Comparison of ENCODE assay signal across 11 mouse cellular contexts in genomic region chr3:35249160-35249559, GRCm38 (mm10).
DNase-seq lines count a peak whose midpoint lies in the region; ATAC-seq lines count a peak whose summit lies in the region.
"Had no signal": no experiment of that assay in that cellular context is flagged by ENCODE, and none has a peak within 500 bp of the region (broad histone marks: within the 10 kb centered on the region; RNA-seq: fewer than 3 reads in every experiment).

No protein-coding gene starts in this region.

- H3K4me2 ChIP-seq in forebrain, embryonic 14.5 days (ENCODE audit: low read length) = no peak overlapping the region
- no peak overlapping the region for H3K4me2 ChIP-seq in limb, embryonic 13.5 days (replicated peaks)

- intact Hi-C loops in left cerebral cortex, postnatal 4 days (cut with DNase I) = no loop called here
- intact Hi-C loops in left cerebral cortex, postnatal 25 days (cut with DNase I) = no loop called here

- no peak overlapping the region for H3K9ac ChIP-seq in forebrain, embryonic 14.5 days (ENCODE audit: low read length)
- H3K9ac ChIP-seq in limb, embryonic 13.5 days = no peak overlapping the region

- no peaks in the 10 kb centered on the region for H3K36me3 ChIP-seq in forebrain, embryonic 14.5 days (ENCODE audit: control insufficient read depth, insufficient read depth, low read length)
- H3K36me3 ChIP-seq in forebrain, embryonic 10.5 days (replicated peaks) = no peaks in the 10 kb centered on the region
- H3K36me3 ChIP-seq in limb, embryonic 13.5 days = no peaks in the 10 kb centered on the region

- no peak overlapping the region for H3K27ac ChIP-seq in forebrain, embryonic 14.5 days (ENCODE audit: low read depth, low read length)
- no peak overlapping the region for H3K27ac ChIP-seq in forebrain, embryonic 10.5 days
- no peak overlapping the region for H3K27ac ChIP-seq in limb, embryonic 13.5 days
- H3K27ac ChIP-seq: heart, adult 2 months had no signal

- 71% methylated on average over 10 of the region's 10 CpGs for WGBS in forebrain, embryonic 14.5 days
- WGBS in forebrain, embryonic 10.5 days = 88% methylated on average over 10 of the region's 10 CpGs
- WGBS in limb, embryonic 13.5 days = 42% methylated on average over 10 of the region's 10 CpGs

- H3K9me3 ChIP-seq in forebrain, embryonic 14.5 days (replicated peaks; ENCODE audit: control insufficient read depth, low read length) = no peaks in the 10 kb centered on the region
- no peaks in the 10 kb centered on the region for H3K9me3 ChIP-seq in forebrain, embryonic 10.5 days
- no peaks in the 10 kb centered on the region for H3K9me3 ChIP-seq in limb, embryonic 13.5 days

- no peaks in the 10 kb centered on the region for H3K27me3 ChIP-seq in forebrain, embryonic 14.5 days (replicated peaks; ENCODE audit: control insufficient read depth, insufficient read depth, low read length)
- no peaks in the 10 kb centered on the region for H3K27me3 ChIP-seq in forebrain, embryonic 10.5 days (ENCODE audit: poor library complexity, severe bottlenecking)
- no peaks in the 10 kb centered on the region for H3K27me3 ChIP-seq in limb, embryonic 13.5 days

- H3K4me3 ChIP-seq in forebrain, embryonic 14.5 days (ENCODE audit: low read depth, low read length) = no peak overlapping the region
- no peak overlapping the region for H3K4me3 ChIP-seq in forebrain, embryonic 10.5 days
- H3K4me3 ChIP-seq in limb, embryonic 13.5 days = no peak overlapping the region
- H3K4me3 ChIP-seq: heart, adult 2 months had no signal

- DNase-seq in forebrain, embryonic 14.5 days (ENCODE audit: low spot score) = peak; percentile 25
- DNase-seq in forebrain, embryonic 10.5 days (ENCODE audit: extremely low spot score, low spot score) = no peak
- peak; percentile 42 for DNase-seq in left cerebral cortex, postnatal 4 days
- DNase-seq in left cerebral cortex, postnatal 25 days (ENCODE audit: low spot score in 2 of 2) = no peak
- peak; percentile 39 for DNase-seq in mesoderm, embryonic 11.5 days (ENCODE audit: low read depth, low spot score)
- DNase-seq in adipocyte (ENCODE audit: low spot score) = no peak
- DNase-seq: thymus, postnatal 4 days had no signal

- no peak for ATAC-seq in forebrain, embryonic 14.5 days
- ATAC-seq in limb, embryonic 13.5 days (ENCODE audit: low FRiP score, low read depth) = peak; percentile 32; the same call in 1 of the 2 replicates
- ATAC-seq in cerebellum, adult (ENCODE audit: insufficient number of reproducible peaks, low FRiP score, low TSS enrichment) = no peak
- ATAC-seq: activated CD4-positive, CD25-positive, alpha-beta regulatory T cell, adult 4 months had no signal

- H3K4me1 ChIP-seq in forebrain, embryonic 14.5 days (ENCODE audit: control insufficient read depth, insufficient read depth, low read length) = peaks cover 9% of the 10 kb centered on the region
- H3K4me1 ChIP-seq in forebrain, embryonic 10.5 days = peaks cover 36% of the 10 kb centered on the region
- H3K4me1 ChIP-seq in limb, embryonic 13.5 days = peaks cover 7% of the 10 kb centered on the region

Comparison
In these comparisons a context has a peak if more than half of its experiments do, and no peak if none do; other contexts are left out.
1. DNase-seq: peak in forebrain, embryonic 14.5 days (single experiment), left cerebral cortex, postnatal 4 days (single experiment) and mesoderm, embryonic 11.5 days (single experiment); none in forebrain, embryonic 10.5 days (single experiment), left cerebral cortex, postnatal 25 days (0 of 2) and adipocyte (single experiment).